Mouse (Mus musculus): ENCODE measurements at regions not wholly inside any gene's neighbourhood (a gene's known extent, or its start where the extent isn't known, plus 50 kb on each side); places are given as distances from the start of the nearest gene placed in this dataset.

- Histone ChIP-seq H3K36me3 (ENCODE audit: control insufficient read depth, insufficient read depth, low read length) (no peaks in the 10 kb centered on the region), H3K27ac (ENCODE audit: insufficient read depth, low read length) (no peak overlapping the region), H3K4me3 (ENCODE audit: extremely low read depth, insufficient read depth, insufficient read length) (no peak overlapping the region), H3K27me3 (ENCODE audit: control insufficient read depth, insufficient read depth, low read length) (no peaks in the 10 kb centered on the region), H3K4me1 (ENCODE audit: control insufficient read depth, insufficient read depth, insufficient read length) (no peaks in the 10 kb centered on the region)
- WGBS = 73% methylated on average over 3 of the region's 3 CpGs
- DNase-seq (ENCODE audit: low read depth in 1 of 2, low spot score in 2 of 2) = no peak
- TF ChIP-seq CTCF (IDR thresholded peaks at IDR 0.05; ENCODE audit: extremely low read depth, insufficient read depth, insufficient read length, insufficient replicate concordance) (no peak), POLR2A (IDR thresholded peaks at IDR 0.05; ENCODE audit: low read depth, low read length) (no peak)
These were observed 266.4 kb downstream of the Slc4a3 start for GRCm38 (mm10) chr1:75812471-75812870.

GRCm38 (mm10) chr1:75826202-75826601, 280.1 kb downstream of the Slc4a3 start:
- no peaks in the 10 kb centered on the region for H3K4me1 ChIP-seq (ENCODE audit: control insufficient read depth, insufficient read depth, insufficient read length)
- no peak overlapping the region for H3K4me3 ChIP-seq (ENCODE audit: extremely low read depth, insufficient read depth, insufficient read length)
- H3K27ac ChIP-seq (ENCODE audit: insufficient read depth, low read length) = no peak overlapping the region
- WGBS = 65% methylated on average over 5 of the region's 5 CpGs
- no peak for TF ChIP-seq POLR2A (IDR thresholded peaks at IDR 0.05; ENCODE audit: low read depth, low read length)
- TF ChIP-seq CTCF (IDR thresholded peaks at IDR 0.05; ENCODE audit: extremely low read depth, insufficient read depth, insufficient read length, insufficient replicate concordance) = no peak
- no peak for DNase-seq (ENCODE audit: low read depth in 1 of 2, low spot score in 2 of 2)
- H3K27me3 ChIP-seq (ENCODE audit: control insufficient read depth, insufficient read depth, low read length) = no peaks in the 10 kb centered on the region
- H3K36me3 ChIP-seq (ENCODE audit: control insufficient read depth, insufficient read depth, low read length) = no peaks in the 10 kb centered on the region

- Histone ChIP-seq H3K27ac (ENCODE audit: insufficient read depth, low read length) (no peak overlapping the region), H3K36me3 (ENCODE audit: control insufficient read depth, insufficient read depth, low read length) (no peaks in the 10 kb centered on the region), H3K4me1 (ENCODE audit: control insufficient read depth, insufficient read depth, insufficient read length) (no peaks in the 10 kb centered on the region), H3K27me3 (ENCODE audit: control insufficient read depth, insufficient read depth, low read length) (no peaks in the 10 kb centered on the region), H3K4me3 (ENCODE audit: extremely low read depth, insufficient read depth, insufficient read length) (no peak overlapping the region)
- no peak for DNase-seq (ENCODE audit: low read depth in 1 of 2, low spot score in 2 of 2)
- 85% methylated on average over 12 of the region's 12 CpGs for WGBS
- TF ChIP-seq POLR2A (IDR thresholded peaks at IDR 0.05; ENCODE audit: low read depth, low read length) (no peak), CTCF (IDR thresholded peaks at IDR 0.05; ENCODE audit: extremely low read depth, insufficient read depth, insufficient read length, insufficient replicate concordance) (no peak)
These were observed 287.2 kb downstream of the Slc4a3 start for GRCm38 (mm10) chr1:75833071-75833830.

- no peaks in the 10 kb centered on the region for H3K27me3 ChIP-seq (ENCODE audit: control insufficient read depth, insufficient read depth, low read length)
- no peak overlapping the region for H3K4me3 ChIP-seq (ENCODE audit: extremely low read depth, insufficient read depth, insufficient read length)
- H3K4me1 ChIP-seq (ENCODE audit: control insufficient read depth, insufficient read depth, insufficient read length) = no peaks in the 10 kb centered on the region
- WGBS = 80% methylated on average over 3 of the region's 3 CpGs
- TF ChIP-seq CTCF (IDR thresholded peaks at IDR 0.05; ENCODE audit: extremely low read depth, insufficient read depth, insufficient read length, insufficient replicate concordance) (no peak), POLR2A (IDR thresholded peaks at IDR 0.05; ENCODE audit: low read depth, low read length) (no peak)
- H3K27ac ChIP-seq (ENCODE audit: insufficient read depth, low read length) = no peak overlapping the region
- DNase-seq (ENCODE audit: low read depth in 1 of 2, low spot score in 2 of 2) = no peak
- no peaks in the 10 kb centered on the region for H3K36me3 ChIP-seq (ENCODE audit: control insufficient read depth, insufficient read depth, low read length)
These were observed 288.3 kb downstream of the Slc4a3 start for GRCm38 (mm10) chr1:75834361-75834760.

GRCm38 (mm10) chr1:75839551-75840223, 293.6 kb downstream of the Slc4a3 start:
- TF ChIP-seq CTCF (IDR thresholded peaks at IDR 0.05; ENCODE audit: extremely low read depth, insufficient read depth, insufficient read length, insufficient replicate concordance) = no peak
- TF ChIP-seq POLR2A (IDR thresholded peaks at IDR 0.05; ENCODE audit: low read depth, low read length) = no peak

GRCm38 (mm10) chr1:75842396-75842795, 296.3 kb downstream of the Slc4a3 start:
- TF ChIP-seq CTCF (IDR thresholded peaks at IDR 0.05; ENCODE audit: extremely low read depth, insufficient read depth, insufficient read length, insufficient replicate concordance) (no peak), POLR2A (IDR thresholded peaks at IDR 0.05; ENCODE audit: low read depth, low read length) (no peak)
- H3K27me3 ChIP-seq (ENCODE audit: control insufficient read depth, insufficient read depth, low read length) = no peaks in the 10 kb centered on the region
- WGBS = 91% methylated on average over 4 of the region's 4 CpGs

More at GRCm38 (mm10) chr1:75839551-75840223, 293.6 kb downstream of the Slc4a3 start:
- 85% methylated on average over 11 of the region's 11 CpGs for WGBS
- no peak overlapping the region for H3K27ac ChIP-seq (ENCODE audit: insufficient read depth, low read length)
- no peak overlapping the region for H3K4me3 ChIP-seq (ENCODE audit: extremely low read depth, insufficient read depth, insufficient read length)
- DNase-seq (ENCODE audit: low read depth in 1 of 2, low spot score in 2 of 2) = no peak
- H3K36me3 ChIP-seq (ENCODE audit: control insufficient read depth, insufficient read depth, low read length) = no peaks in the 10 kb centered on the region
- no peaks in the 10 kb centered on the region for H3K27me3 ChIP-seq (ENCODE audit: control insufficient read depth, insufficient read depth, low read length)
- no peaks in the 10 kb centered on the region for H3K4me1 ChIP-seq (ENCODE audit: control insufficient read depth, insufficient read depth, insufficient read length)

GRCm38 (mm10) chr1:75843326-75843725, 297.3 kb downstream of the Slc4a3 start:
- no peak for TF ChIP-seq CTCF (IDR thresholded peaks at IDR 0.05; ENCODE audit: extremely low read depth, insufficient read depth, insufficient read length, insufficient replicate concordance)
- no peak for TF ChIP-seq POLR2A (IDR thresholded peaks at IDR 0.05; ENCODE audit: low read depth, low read length)
- H3K4me1 ChIP-seq (ENCODE audit: control insufficient read depth, insufficient read depth, insufficient read length) = no peaks in the 10 kb centered on the region
- H3K4me3 ChIP-seq (ENCODE audit: extremely low read depth, insufficient read depth, insufficient read length) = no peak overlapping the region
- no peak for DNase-seq (ENCODE audit: low read depth in 1 of 2, low spot score in 2 of 2)
- no peaks in the 10 kb centered on the region for H3K27me3 ChIP-seq (ENCODE audit: control insufficient read depth, insufficient read depth, low read length)
- H3K36me3 ChIP-seq (ENCODE audit: control insufficient read depth, insufficient read depth, low read length) = no peaks in the 10 kb centered on the region
- H3K27ac ChIP-seq (ENCODE audit: insufficient read depth, low read length) = no peak overlapping the region
- WGBS = 93% methylated on average over 6 of the region's 6 CpGs

More at GRCm38 (mm10) chr1:75842396-75842795, 296.3 kb downstream of the Slc4a3 start:
- no peak for DNase-seq (ENCODE audit: low read depth in 1 of 2, low spot score in 2 of 2)
- Histone ChIP-seq H3K4me3 (ENCODE audit: extremely low read depth, insufficient read depth, insufficient read length) (no peak overlapping the region), H3K27ac (ENCODE audit: insufficient read depth, low read length) (no peak overlapping the region), H3K36me3 (ENCODE audit: control insufficient read depth, insufficient read depth, low read length) (no peaks in the 10 kb centered on the region), H3K4me1 (ENCODE audit: control insufficient read depth, insufficient read depth, insufficient read length) (no peaks in the 10 kb centered on the region)

Measured in spleen, adult 2 months (tissue).